ENCODE assay signal across 9 mouse cellular contexts in genomic region chr3:68823876-68824764, GRCm38 (mm10). TPM values are rescaled to one million over a fixed set of nuclear protein-coding genes. Genes with fewer than 3 reads are reported as not detected.
DNase-seq lines count a peak whose midpoint lies in the region; ATAC-seq lines count a peak whose summit lies in the region.
"Had no signal": no experiment of that assay in that cellular context is flagged by ENCODE, and none has a peak within 500 bp of the region (broad histone marks: within the 10 kb centered on the region; RNA-seq: fewer than 3 reads in every experiment).

No protein-coding gene starts in this region.

- H3K9ac ChIP-seq in forebrain, embryonic 15.5 days (replicated peaks) = no peak overlapping the region; the same call in 1 of the 2 replicates
- H3K9ac ChIP-seq in forebrain, embryonic 11.5 days (ENCODE audit: low read length) = no peak overlapping the region
- no peak overlapping the region for H3K9ac ChIP-seq in kidney, embryonic 14.5 days (ENCODE audit: low read depth, low read length)

- H3K4me2 ChIP-seq in forebrain, embryonic 15.5 days (replicated peaks) = 0 out of 2 replicates have a peak overlapping the region, but pooled peaks have one; percentile 6
- no peak overlapping the region for H3K4me2 ChIP-seq in forebrain, embryonic 11.5 days (ENCODE audit: low read depth, low read length, severe bottlenecking)
- no peak overlapping the region for H3K4me2 ChIP-seq in kidney, embryonic 14.5 days (replicated peaks; ENCODE audit: low read depth, low read length)

- H3K9me3 ChIP-seq in forebrain, embryonic 15.5 days = no peaks in the 10 kb centered on the region
- H3K9me3 ChIP-seq in forebrain, embryonic 11.5 days (ENCODE audit: control insufficient read depth, low read length) = no peaks in the 10 kb centered on the region
- no peaks in the 10 kb centered on the region for H3K9me3 ChIP-seq in kidney, embryonic 14.5 days (ENCODE audit: control insufficient read depth, low read length)
- H3K9me3 ChIP-seq: megakaryocyte, embryonic 14.5 days had no signal

- H3K27me3 ChIP-seq in forebrain, embryonic 15.5 days = no peaks in the 10 kb centered on the region
- no peaks in the 10 kb centered on the region for H3K27me3 ChIP-seq in forebrain, embryonic 11.5 days (ENCODE audit: control insufficient read depth, insufficient read depth, low read length)
- no peaks in the 10 kb centered on the region for H3K27me3 ChIP-seq in kidney, embryonic 14.5 days (ENCODE audit: control insufficient read depth, insufficient read depth, low read length)

- peak overlapping the region; percentile 49 for H3K27ac ChIP-seq in forebrain, embryonic 15.5 days (replicated peaks)
- no peak overlapping the region for H3K27ac ChIP-seq in forebrain, embryonic 11.5 days (ENCODE audit: low read depth, low read length)
- peak overlapping the region; percentile 14; the same call in 1 of the 2 replicates for H3K27ac ChIP-seq in kidney, embryonic 14.5 days (ENCODE audit: low read depth, low read length)

- no peak for DNase-seq in forebrain, embryonic 11.5 days (ENCODE audit: low spot score)
- DNase-seq in right cerebral cortex, postnatal 10 days (ENCODE audit: low spot score in 2 of 2) = peak; percentile 75 to 79
- DNase-seq in right cerebral cortex, postnatal 14 days = no peak
- no peak for DNase-seq in embryo, embryonic 11 days
- no peak for DNase-seq in lung, postnatal 25 days (ENCODE audit: low spot score)

- no peaks in the 10 kb centered on the region for H3K36me3 ChIP-seq in forebrain, embryonic 15.5 days
- H3K36me3 ChIP-seq in forebrain, embryonic 11.5 days (ENCODE audit: control insufficient read depth, insufficient read depth, low read length) = no peaks in the 10 kb centered on the region
- no peaks in the 10 kb centered on the region for H3K36me3 ChIP-seq in kidney, embryonic 14.5 days (ENCODE audit: control insufficient read depth, insufficient read depth, low read length)

- 32% methylated on average over 15 of the region's 15 CpGs for WGBS in forebrain, embryonic 15.5 days
- WGBS in forebrain, embryonic 11.5 days = 81% methylated on average over 15 of the region's 15 CpGs
- WGBS in kidney, embryonic 14.5 days = 35% methylated on average over 15 of the region's 15 CpGs

- H3K4me1 ChIP-seq in forebrain, embryonic 15.5 days = peaks cover 33% of the 10 kb centered on the region
- no peaks in the 10 kb centered on the region for H3K4me1 ChIP-seq in forebrain, embryonic 11.5 days (replicated peaks; ENCODE audit: control insufficient read depth, insufficient read depth, low read length)
- peaks cover 11% of the 10 kb centered on the region for H3K4me1 ChIP-seq in kidney, embryonic 14.5 days (ENCODE audit: control insufficient read depth, insufficient read depth, low read length)

- peak; percentile 92 for ATAC-seq in forebrain, embryonic 15.5 days (replicated peaks)
- no peak for ATAC-seq in forebrain, embryonic 11.5 days (replicated peaks; ENCODE audit: low FRiP score)
- 0 out of 2 replicates have a peak, but pooled peaks have one; percentile 2 for ATAC-seq in kidney, embryonic 14.5 days (ENCODE audit: low FRiP score, low TSS enrichment)
- ATAC-seq in monocyte, adult 5-6 weeks (replicated peaks; ENCODE audit: insufficient number of reproducible peaks, low FRiP score, low TSS enrichment, poor library complexity, severe bottlenecking) = no peak

- no peak overlapping the region for H3K4me3 ChIP-seq in forebrain, embryonic 15.5 days
- no peak overlapping the region for H3K4me3 ChIP-seq in forebrain, embryonic 11.5 days (ENCODE audit: low read depth, low read length)
- no peak overlapping the region for H3K4me3 ChIP-seq in kidney, embryonic 14.5 days (ENCODE audit: low read length)
- H3K4me3 ChIP-seq: megakaryocyte, embryonic 14.5 days had no signal

RNA-seq across cellular contexts. Expression of gene 1110032F04Rik, which starts 45.3 kb away (rescaled TPM):
- polyA plus RNA-seq in forebrain, embryonic 15.5 days (2015; fragmentation: Nextera tagmentation; extraction: Ambion mirVana) = 3.5 and 3.7 TPM in 2 replicates
- polyA plus RNA-seq in forebrain, embryonic 11.5 days (2014; fragmentation: Nextera tagmentation; extraction: Ambion mirVana) = 1.3 and 1.9 TPM in 2 replicates
- 5.1 and 7.0 TPM in 2 replicates for polyA plus RNA-seq in kidney, embryonic 14.5 days (2014; fragmentation: Nextera tagmentation; extraction: Ambion mirVana)
- 0.43 TPM in 1 of 3 replicates, not detected in the others for total RNA-seq in monocyte, adult 5-6 weeks (2017)

Comparison
In these comparisons a context has a peak if more than half of its experiments do, and no peak if none do; other contexts are left out.
1. ATAC-seq: peak in forebrain, embryonic 15.5 days (single experiment) and kidney, embryonic 14.5 days (single experiment); none in forebrain, embryonic 11.5 days (single experiment) and monocyte, adult 5-6 weeks (single experiment).
2. DNase-seq: peak in right cerebral cortex, postnatal 10 days (2 of 2); none in forebrain, embryonic 11.5 days (single experiment), right cerebral cortex, postnatal 14 days (single experiment), embryo, embryonic 11 days (single experiment) and lung, postnatal 25 days (single experiment).